In the genomic region with DNA sequence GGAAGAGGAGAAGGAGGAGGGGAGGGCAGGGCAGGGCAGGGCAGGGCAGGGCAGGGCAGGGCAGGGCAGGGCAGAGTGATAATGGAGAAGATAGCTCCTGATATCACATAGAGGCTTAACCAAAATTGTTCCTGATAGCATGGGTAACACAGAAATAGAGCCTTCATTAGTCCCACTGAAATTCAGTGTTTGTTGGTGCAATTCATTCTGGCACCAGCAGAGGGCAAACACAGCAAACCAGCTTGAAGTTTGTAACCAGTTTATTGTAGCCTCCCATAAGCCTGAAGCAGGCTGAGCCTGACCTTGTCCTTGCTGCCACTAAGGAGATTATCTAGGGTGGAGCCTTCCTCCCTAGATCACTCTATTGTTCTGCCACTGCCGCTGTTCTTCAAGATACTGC, we compare ENCODE assay signal across 8 mouse cellular contexts. TPM values are rescaled to one million over a fixed set of nuclear protein-coding genes. Genes with fewer than 3 reads are reported as not detected.
A peak's percentile ranks its signal among the peaks of the same experiment; 100 is the strongest.
DNase-seq lines count a peak whose midpoint lies in the region; ATAC-seq and TF ChIP-seq lines count a peak whose summit lies in the region.

No protein-coding gene starts in this region.

- TF ChIP-seq EP300 in liver, embryonic 14.5 days (IDR thresholded peaks at IDR 0.05; ENCODE audit: low read depth), result no peak

- no peaks in the 10 kb centered on the region for H3K27me3 ChIP-seq in liver, embryonic 14.5 days (ENCODE audit: control insufficient read depth, insufficient read depth, low read length)

- no peak overlapping the region for H3K4me2 ChIP-seq in liver, embryonic 14.5 days (ENCODE audit: low read depth)

- no peak for ATAC-seq in liver, embryonic 14.5 days (ENCODE audit: insufficient read depth)

- peak; percentile 49 for DNase-seq in gastrocnemius, adult 18-20 months (ENCODE audit: low spot score)
- no peak for DNase-seq in gastrocnemius, postnatal 25 days
- DNase-seq in ES-E14 (ENCODE audit: low read depth, low spot score), result peak; percentile 76
- peak; percentile 7 for DNase-seq in cerebellum, adult 9-11 months
- DNase-seq in gastrocnemius, postnatal 10 days, result peak; percentile 49
- DNase-seq in kidney, postnatal 14 days, result peak; percentile 65
- DNase-seq in liver, embryonic 14.5 days (ENCODE audit: low read depth in 3 of 3, low spot score in 3 of 3), result peak in 2 of 3 experiments; percentile 20 to 24
- peak; percentile 40 to 63 for DNase-seq in right cerebral cortex, postnatal 10 days (ENCODE audit: low spot score in 2 of 2)

- no peak overlapping the region for H3K9ac ChIP-seq in ES-E14 (ENCODE audit: insufficient read depth, low read depth, low read length, poor library complexity, severe bottlenecking)
- no peak overlapping the region for H3K9ac ChIP-seq in liver, embryonic 14.5 days (replicated peaks)

- WGBS in liver, embryonic 14.5 days (ENCODE audit: insufficient replicate concordance), result 0% methylated on average over 1 of the region's 1 CpGs

- H3K9me3 ChIP-seq in ES-E14 (ENCODE audit: control insufficient read depth, insufficient read depth, low read depth, low read length), result no peaks in the 10 kb centered on the region
- no peaks in the 10 kb centered on the region for H3K9me3 ChIP-seq in liver, embryonic 14.5 days (ENCODE audit: control insufficient read depth, low read length)

- no peak overlapping the region for H3K27ac ChIP-seq in ES-E14 (ENCODE audit: insufficient read depth, low read depth, low read length, poor library complexity, severe bottlenecking)
- no peak overlapping the region for H3K27ac ChIP-seq in liver, embryonic 14.5 days

- no peaks in the 10 kb centered on the region for H3K36me3 ChIP-seq in ES-E14 (ENCODE audit: control insufficient read depth, insufficient read depth, low read length, poor library complexity, severe bottlenecking)
- no peaks in the 10 kb centered on the region for H3K36me3 ChIP-seq in liver, embryonic 14.5 days (replicated peaks; ENCODE audit: control insufficient read depth, insufficient read depth, low read depth)

- in situ Hi-C loops in ES-E14 (cut with MboI; ENCODE audit: low sequenced_read_pairs in 2 of 2, unreplicated experiment in 2 of 2), result no loop called here

- peaks cover 2% of the 10 kb centered on the region in 2 experiments; a peak in 1 of 4 replicates for H3K4me1 ChIP-seq in ES-E14 (ENCODE audit: control insufficient read depth in 2 of 2, insufficient read depth in 2 of 2, low read length in 2 of 2, poor library complexity in 1 of 2)
- no peaks in the 10 kb centered on the region for H3K4me1 ChIP-seq in liver, embryonic 14.5 days (replicated peaks; ENCODE audit: control insufficient read depth in 2 of 2, insufficient read depth in 2 of 2, low read length in 1 of 2)

- peak; percentile 69 for TF ChIP-seq CTCF in liver, embryonic 14.5 days (IDR thresholded peaks at IDR 0.05; ENCODE audit: low read depth)

- H3K4me3 ChIP-seq in ES-E14 (ENCODE audit: insufficient read depth in 1 of 2, low read depth in 1 of 2, low read length in 2 of 2, poor library complexity in 1 of 2, severe bottlenecking in 1 of 2), result no peak overlapping the region
- no peak overlapping the region for H3K4me3 ChIP-seq in liver, embryonic 14.5 days (ENCODE audit: insufficient read depth in 1 of 2, low read depth in 2 of 2, low read length in 2 of 2)

TF ChIP-seq in ES-E14, 5 proteins besides CTCF, POLR2A, EP300 and RAD21:
- peak; percentile 16; the same call in 1 of the 2 replicates for TF ChIP-seq ZC3H11A (IDR thresholded peaks at IDR 0.05; ENCODE audit: borderline replicate concordance, low read depth, low read length)
- no peak for TF ChIP-seq MAFK (IDR thresholded peaks at IDR 0.05; ENCODE audit: insufficient read depth, low read depth, low read length)
- TF ChIP-seq HCFC1 (IDR thresholded peaks at IDR 0.05; ENCODE audit: borderline replicate concordance, insufficient read depth, low read length), result no peak
- no peak for TF ChIP-seq ZNF384 (IDR thresholded peaks at IDR 0.05; ENCODE audit: low read depth, low read length)
- no peak for TF ChIP-seq CHD2 (IDR thresholded peaks at IDR 0.05; ENCODE audit: low read depth, low read length)

RNA-seq across cellular contexts. Expression of a gene that starts 8.4 kb away (rescaled TPM):
- total RNA-seq in gastrocnemius, adult 18-20 months (2021), result not detected
- not detected for total RNA-seq in gastrocnemius, postnatal 25 days (2021)
- total RNA-seq in ES-E14 (2012; rRNA removed), result 0.90 and 2.5 TPM in 2 replicates
- total RNA-seq in gastrocnemius, postnatal 10 days (2021), result not detected
- polyA plus RNA-seq in liver, embryonic 14.5 days (2012; rRNA removed), result not detected in 2 replicates
- polyA plus RNA-seq in liver, embryonic 14.5 days (2014; fragmentation: Nextera tagmentation; extraction: Ambion mirVana), result 0.14 TPM in 1 of 2 replicates, not detected in the other
